Mouse (Mus musculus): ENCODE results near the gene Ahdc1. TPM values are rescaled to one million over a fixed set of nuclear protein-coding genes. Genes with fewer than 3 reads are reported as not detected.

Ahdc1 gene
- total and polyA plus RNA-seq, 2 experiments from 2014 or later, result 11.0 to 115 TPM

DNA sequence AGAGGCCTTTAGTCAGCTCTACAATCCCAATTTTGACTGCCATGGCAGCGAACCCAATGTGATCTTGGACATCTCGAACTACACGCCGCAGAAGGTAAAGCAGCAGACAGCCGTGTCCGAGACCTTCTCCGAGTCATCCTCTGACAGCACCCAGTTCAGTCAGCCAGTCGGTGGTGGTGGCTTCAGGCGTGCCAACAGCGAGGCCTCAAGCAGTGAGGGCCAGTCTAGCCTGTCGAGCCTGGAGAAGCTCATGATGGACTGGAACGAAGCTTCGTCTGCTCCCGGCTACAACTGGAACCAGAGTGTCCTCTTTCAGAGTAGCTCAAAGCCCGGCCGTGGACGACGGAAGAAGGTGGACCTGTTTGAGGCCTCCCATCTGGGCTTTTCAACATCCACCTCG lies 53.7 kb downstream of the Ahdc1 start:
- no peak overlapping the region for H3K4me2 ChIP-seq (ENCODE audit: low read depth, low read length, poor library complexity, severe bottlenecking)
- peaks cover 64% of the 10 kb centered on the region for H3K36me3 ChIP-seq (ENCODE audit: insufficient read depth, low read length)
- H3K9ac ChIP-seq (replicated peaks; ENCODE audit: low read length, poor library complexity, severe bottlenecking), result no peak overlapping the region
- no peak for TF ChIP-seq CTCF (IDR thresholded peaks at IDR 0.05)
- no peak for DNase-seq (ENCODE audit: low spot score)
- ATAC-seq (ENCODE audit: low FRiP score), result no peak
- no peak overlapping the region for H3K27ac ChIP-seq (ENCODE audit: low read depth, low read length)
- H3K4me3 ChIP-seq (ENCODE audit: low read depth, low read length), result no peak overlapping the region
- 0 out of 2 replicates have a peak, but pooled peaks cover 4% of the 10 kb centered on the region for H3K4me1 ChIP-seq (ENCODE audit: insufficient read depth, low read length)
- H3K27me3 ChIP-seq (ENCODE audit: insufficient read depth, low read length), result no peaks in the 10 kb centered on the region
- 94% methylated on average over 19 of the region's 19 CpGs for WGBS
- H3K9me3 ChIP-seq (ENCODE audit: low read length), result no peaks in the 10 kb centered on the region

DNA sequence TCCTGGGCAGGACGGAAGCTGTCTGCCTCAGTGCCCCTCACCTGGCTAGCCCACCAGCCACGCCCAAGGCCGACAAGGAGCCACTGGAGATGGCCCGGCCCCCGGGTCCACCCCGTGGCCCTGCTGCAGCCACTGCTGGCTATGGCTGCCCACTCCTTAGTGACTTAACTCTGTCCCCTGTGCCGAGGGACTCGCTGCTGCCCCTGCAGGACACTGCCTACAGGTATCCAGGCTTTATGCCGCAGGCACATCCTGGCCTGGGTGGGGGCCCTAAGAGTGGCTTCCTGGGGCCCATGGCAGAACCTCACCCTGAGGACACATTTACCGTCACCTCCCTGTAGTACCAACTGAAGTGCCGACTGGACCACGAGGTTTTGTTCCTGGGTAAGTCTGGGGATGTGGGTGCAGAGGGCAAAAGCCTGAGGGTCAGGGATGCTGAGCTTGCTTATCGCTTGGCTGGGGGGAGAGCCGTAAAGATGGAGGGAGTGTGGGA lies 54.9 kb downstream of the Ahdc1 start:
- DNase-seq (ENCODE audit: low spot score) (no peak), ATAC-seq (ENCODE audit: low FRiP score) (0 out of 2 replicates have a peak, but pooled peaks have one; percentile 15)
- Histone ChIP-seq H3K4me1 (ENCODE audit: insufficient read depth, low read length) (0 out of 2 replicates have a peak, but pooled peaks cover 4% of the 10 kb centered on the region), H3K27me3 (ENCODE audit: insufficient read depth, low read length) (no peaks in the 10 kb centered on the region), H3K36me3 (ENCODE audit: insufficient read depth, low read length) (peaks cover 59% of the 10 kb centered on the region), H3K9ac (replicated peaks; ENCODE audit: low read length, poor library complexity, severe bottlenecking) (no peak overlapping the region), H3K4me2 (ENCODE audit: low read depth, low read length, poor library complexity, severe bottlenecking) (no peak overlapping the region), H3K9me3 (ENCODE audit: low read length) (no peaks in the 10 kb centered on the region), H3K4me3 (ENCODE audit: low read depth, low read length) (no peak overlapping the region), H3K27ac (ENCODE audit: low read depth, low read length) (no peak overlapping the region)
- 96% methylated on average over 14 of the region's 14 CpGs for WGBS
- TF ChIP-seq CTCF (IDR thresholded peaks at IDR 0.05), result peak; percentile 46

DNA sequence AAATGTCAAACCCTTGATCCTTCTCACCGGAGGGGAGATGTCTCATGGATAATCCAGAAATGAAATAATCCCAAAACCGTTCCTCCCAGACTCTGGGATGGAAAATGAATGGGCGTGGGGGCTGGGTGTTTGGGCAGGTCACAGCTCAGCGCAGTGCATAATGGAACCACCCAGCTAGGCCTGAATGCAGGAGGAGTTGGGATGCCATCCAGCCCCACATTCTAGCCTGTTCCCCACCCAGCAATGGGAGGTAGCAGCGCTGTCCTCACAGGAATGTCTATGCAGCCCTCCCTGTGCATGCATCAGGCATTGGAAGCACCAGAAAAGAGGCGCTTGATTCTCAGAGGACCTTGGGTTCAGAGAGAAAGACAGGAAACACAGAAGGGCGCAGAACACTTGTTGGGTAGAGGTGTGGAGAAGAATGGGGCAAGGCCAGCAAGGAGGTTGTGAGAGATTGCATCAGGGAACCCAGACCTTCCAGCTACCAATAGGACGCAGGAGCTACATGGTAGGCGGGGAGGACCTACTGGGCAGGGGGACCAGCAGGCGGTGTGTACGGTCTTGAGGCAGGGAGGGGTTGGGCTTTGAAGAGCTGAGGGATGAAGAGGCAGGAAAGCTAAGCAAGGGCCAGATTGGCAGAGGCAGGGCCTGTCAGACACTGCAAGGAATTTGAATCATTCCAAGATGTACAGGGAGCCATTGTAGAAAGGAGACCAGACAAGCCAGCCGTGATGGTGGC lies 57.5 kb downstream of the Ahdc1 start:
- Histone ChIP-seq H3K36me3 (ENCODE audit: insufficient read depth, low read length) (peaks cover 38% of the 10 kb centered on the region), H3K27ac (ENCODE audit: low read depth, low read length) (peak overlapping the region; percentile 59), H3K4me3 (ENCODE audit: low read depth, low read length) (no peak overlapping the region), H3K4me1 (ENCODE audit: insufficient read depth, low read length) (peaks cover 6% of the 10 kb centered on the region), H3K9me3 (ENCODE audit: low read length) (no peaks in the 10 kb centered on the region), H3K9ac (replicated peaks; ENCODE audit: low read length, poor library complexity, severe bottlenecking) (no peak overlapping the region), H3K27me3 (ENCODE audit: insufficient read depth, low read length) (no peaks in the 10 kb centered on the region), H3K4me2 (ENCODE audit: low read depth, low read length, poor library complexity, severe bottlenecking) (no peak overlapping the region)
- TF ChIP-seq CTCF (IDR thresholded peaks at IDR 0.05), result no peak
- no peak for ATAC-seq (ENCODE audit: low FRiP score)
- no peak for DNase-seq (ENCODE audit: low spot score)
- 67% methylated on average over 12 of the region's 12 CpGs for WGBS

DNA sequence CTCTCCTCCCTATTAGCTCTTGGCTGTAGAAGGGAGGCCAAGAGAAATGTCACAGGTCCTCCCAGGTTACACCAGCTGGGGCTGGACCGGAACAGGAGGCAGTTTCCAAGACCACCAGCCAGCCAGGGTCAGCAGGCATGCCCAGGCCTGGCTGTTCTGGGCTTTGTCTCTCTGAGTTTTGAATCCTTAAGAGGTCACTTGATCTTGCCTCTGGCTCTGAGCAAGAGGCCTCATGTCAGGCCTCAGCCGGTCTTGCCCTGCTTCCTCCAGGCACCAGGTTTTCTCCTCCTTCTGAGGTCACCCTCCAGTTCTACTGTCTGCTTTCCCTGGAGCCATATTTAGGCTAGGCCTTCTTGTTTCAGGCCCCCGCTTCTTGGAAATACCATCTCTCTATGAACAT lies 59.3 kb downstream of the Ahdc1 start:
- WGBS, result 78% methylated on average over 3 of the region's 3 CpGs
- peaks cover 23% of the 10 kb centered on the region for H3K4me1 ChIP-seq (ENCODE audit: insufficient read depth, low read length)
- H3K4me3 ChIP-seq (ENCODE audit: low read depth, low read length), result no peak overlapping the region
- ATAC-seq (ENCODE audit: low FRiP score) (no peak), DNase-seq (ENCODE audit: low spot score) (no peak)
- H3K27me3 ChIP-seq (ENCODE audit: insufficient read depth, low read length), result no peaks in the 10 kb centered on the region
- no peak for TF ChIP-seq CTCF (IDR thresholded peaks at IDR 0.05)
- H3K27ac ChIP-seq (ENCODE audit: low read depth, low read length), result no peak overlapping the region
- H3K4me2 ChIP-seq (ENCODE audit: low read depth, low read length, poor library complexity, severe bottlenecking), result no peak overlapping the region
- H3K36me3 ChIP-seq (ENCODE audit: insufficient read depth, low read length), result peaks cover 20% of the 10 kb centered on the region
- no peak overlapping the region for H3K9ac ChIP-seq (replicated peaks; ENCODE audit: low read length, poor library complexity, severe bottlenecking)
- H3K9me3 ChIP-seq (ENCODE audit: low read length), result no peaks in the 10 kb centered on the region

DNA sequence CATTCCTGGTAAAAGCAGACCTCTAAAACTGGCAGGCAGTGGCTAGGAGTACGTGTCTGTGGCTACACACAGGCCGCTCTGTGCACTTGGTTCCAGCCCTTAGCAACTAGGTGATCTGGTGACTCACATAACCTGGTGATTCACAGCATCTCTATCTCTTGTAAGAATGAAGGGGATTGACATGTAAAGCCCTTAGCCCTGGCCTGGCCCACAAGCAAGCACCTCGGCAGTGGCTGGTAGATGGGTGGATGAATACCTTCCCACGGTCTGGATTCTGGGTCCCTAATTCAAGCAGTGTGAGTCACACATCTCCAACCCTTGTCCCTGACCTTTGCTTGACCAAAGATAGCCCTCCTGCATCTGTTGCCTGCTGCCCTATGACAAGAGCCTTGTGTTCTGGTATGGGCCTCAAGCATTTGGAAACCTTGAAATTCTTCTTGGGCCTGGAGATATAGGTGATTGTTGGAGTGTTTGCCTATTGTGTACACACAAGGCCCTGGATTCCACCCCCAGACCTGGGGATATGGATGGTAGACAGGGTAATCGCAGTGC lies 59.8 kb downstream of the Ahdc1 start:
- H3K4me3 ChIP-seq (ENCODE audit: low read depth, low read length), result no peak overlapping the region
- H3K9me3 ChIP-seq (ENCODE audit: low read length), result no peaks in the 10 kb centered on the region
- H3K9ac ChIP-seq (replicated peaks; ENCODE audit: low read length, poor library complexity, severe bottlenecking), result no peak overlapping the region
- no peak overlapping the region for H3K4me2 ChIP-seq (ENCODE audit: low read depth, low read length, poor library complexity, severe bottlenecking)
- DNase-seq (ENCODE audit: low spot score), result no peak
- no peak for ATAC-seq (ENCODE audit: low FRiP score)
- H3K27me3 ChIP-seq (ENCODE audit: insufficient read depth, low read length), result no peaks in the 10 kb centered on the region
- H3K4me1 ChIP-seq (ENCODE audit: insufficient read depth, low read length), result peaks cover 24% of the 10 kb centered on the region
- 91% methylated on average over 5 of the region's 5 CpGs for WGBS
- no peak overlapping the region for H3K27ac ChIP-seq (ENCODE audit: low read depth, low read length)
- TF ChIP-seq CTCF (IDR thresholded peaks at IDR 0.05), result no peak
- H3K36me3 ChIP-seq (ENCODE audit: insufficient read depth, low read length), result peaks cover 15% of the 10 kb centered on the region

DNA sequence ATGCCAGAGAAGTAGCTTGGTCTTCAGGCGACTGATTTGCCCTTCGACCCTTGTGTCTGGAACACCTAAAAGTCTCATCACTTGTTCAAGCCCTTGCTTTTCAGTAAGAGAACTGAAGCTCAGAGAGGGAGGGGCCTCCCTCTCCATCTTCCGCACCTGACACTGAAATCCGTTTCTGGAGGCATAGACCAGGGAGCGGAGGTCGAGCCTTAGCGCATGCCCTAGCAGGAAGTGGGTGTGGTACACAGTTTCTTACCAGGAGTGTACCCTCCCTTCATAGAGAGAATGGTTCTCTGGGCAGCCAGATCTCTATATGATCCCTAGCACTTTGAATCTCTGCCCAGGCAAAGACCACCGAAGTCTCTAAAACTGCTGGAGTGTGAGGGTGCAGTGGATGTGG lies 62.1 kb downstream of the Ahdc1 start:
- H3K9me3 ChIP-seq (ENCODE audit: low read length), result no peaks in the 10 kb centered on the region
- no peak overlapping the region for H3K4me3 ChIP-seq (ENCODE audit: low read depth, low read length)
- H3K4me1 ChIP-seq (ENCODE audit: insufficient read depth, low read length), result peaks cover 24% of the 10 kb centered on the region
- H3K27ac ChIP-seq (ENCODE audit: low read depth, low read length), result peak overlapping the region; percentile 73
- WGBS, result 54% methylated on average over 8 of the region's 8 CpGs
- no peak overlapping the region for H3K9ac ChIP-seq (replicated peaks; ENCODE audit: low read length, poor library complexity, severe bottlenecking)
- no peak for DNase-seq (ENCODE audit: low spot score)
- no peak for TF ChIP-seq CTCF (IDR thresholded peaks at IDR 0.05)
- ATAC-seq (ENCODE audit: low FRiP score), result no peak
- peaks cover 14% of the 10 kb centered on the region for H3K36me3 ChIP-seq (ENCODE audit: insufficient read depth, low read length)
- no peaks in the 10 kb centered on the region for H3K27me3 ChIP-seq (ENCODE audit: insufficient read depth, low read length)
- H3K4me2 ChIP-seq (ENCODE audit: low read depth, low read length, poor library complexity, severe bottlenecking), result no peak overlapping the region
